Mouse (Mus musculus): ENCODE data around the gene Srbd1.

GRCm38 (mm10) chr17:85995727-85996126, 149.2 kb downstream of the Srbd1 start:
- TF ChIP-seq CTCF (IDR thresholded peaks at IDR 0.05; ENCODE audit: insufficient read depth, low read depth, low read length) (no peak), POLR2A (IDR thresholded peaks at IDR 0.05; ENCODE audit: insufficient read depth, low read depth, low read length) (no peak)
